Mouse (Mus musculus) layer of hippocampus, adult 8-10 months (tissue): ENCODE results near the gene Gins3. TPM values are rescaled to one million over a fixed set of nuclear protein-coding genes. Genes with fewer than 3 reads are reported as not detected.
A peak's percentile ranks its signal among the peaks of the same experiment; 100 is the strongest.

Experiments used
- DNase-seq, 2 experiments: peaks; one replicate each; pipeline ENCODE4 v3.0.0; 2022; ENCODE audit warnings: low spot score in 2 of 2
- total RNA-seq, 4 experiments: library from RNA; stranded (reverse); gene quantifications; 2 replicates each; pipeline ENCODE4 v1.2.4; 2022

Gins3 gene
- total RNA-seq, 4 experiments from 2014 or later: 1.8 to 3.4 (median 2.5) TPM

DNA sequence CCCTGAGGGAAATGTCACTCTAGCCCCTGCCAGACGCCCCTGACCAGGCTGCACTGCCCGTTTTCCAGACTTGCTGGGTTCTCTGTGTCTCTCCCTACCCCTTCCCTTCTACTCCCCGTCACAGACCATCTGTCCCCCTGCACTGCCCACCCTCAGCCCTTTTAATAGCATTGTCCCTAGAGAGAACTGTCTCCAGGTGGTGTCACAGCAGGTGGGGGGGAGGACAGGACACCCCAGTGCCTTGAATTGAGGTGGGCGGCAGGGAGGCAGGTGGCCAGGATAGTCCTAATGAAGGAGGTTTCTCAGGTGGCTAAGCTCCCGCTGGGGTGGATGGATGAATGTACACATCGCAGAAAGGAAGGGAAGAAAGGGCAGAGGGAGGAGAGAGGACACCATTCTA, 61.4 kb downstream of the Gins3 start:
- peak; percentile 62 to 76 for DNase-seq

Other genes with a start within 250 kb of the Gins3 start
- 10 to 100 TPM; 48.2 to 65.2 (median 54.6) TPM for gene Cfap20, start 198.6 kb upstream of the Gins3 start, total RNA-seq
- gene Csnk2a2, start 143.4 kb upstream of the Gins3 start, total RNA-seq: 10 to 100 TPM; 61.1 to 82.5 (median 70.6) TPM
- 1 to 10 TPM; 1.2 to 2.7 (median 1.6) TPM for gene Ccdc113, start 99.4 kb upstream of the Gins3 start, total RNA-seq
- not detected for gene Prss54, start 57.1 kb upstream of the Gins3 start, total RNA-seq
- 1,000 to 10,000 TPM; 1,272 to 1,518 (median 1,383) TPM for gene Ndrg4, start 43.5 kb downstream of the Gins3 start, total RNA-seq
- 10 to 100 TPM; 18.7 to 27.8 (median 23.9) TPM for gene Setd6, start 82.4 kb downstream of the Gins3 start, total RNA-seq
- gene Cnot1, start 174.0 kb downstream of the Gins3 start, total RNA-seq: 100 to 1,000 TPM; 116 to 162 (median 145) TPM
- 100 to 1,000 TPM in 2 of 4 experiments, 10 to 100 TPM in 2; 63.0 to 115 (median 93.6) TPM for gene Sap18b, start 191.9 kb downstream of the Gins3 start, total RNA-seq
- gene Slc38a7, start 220.1 kb downstream of the Gins3 start, total RNA-seq: 10 to 100 TPM; 29.0 to 32.8 (median 29.8) TPM